Mouse (Mus musculus): ENCODE measurements around the gene AI854703. TPM values are rescaled to one million over a fixed set of nuclear protein-coding genes. Genes with fewer than 3 reads are reported as not detected.

Gene AI854703
- polyA plus RNA-seq, 1 experiment from 2014 or later: 7.1 TPM

DNA sequence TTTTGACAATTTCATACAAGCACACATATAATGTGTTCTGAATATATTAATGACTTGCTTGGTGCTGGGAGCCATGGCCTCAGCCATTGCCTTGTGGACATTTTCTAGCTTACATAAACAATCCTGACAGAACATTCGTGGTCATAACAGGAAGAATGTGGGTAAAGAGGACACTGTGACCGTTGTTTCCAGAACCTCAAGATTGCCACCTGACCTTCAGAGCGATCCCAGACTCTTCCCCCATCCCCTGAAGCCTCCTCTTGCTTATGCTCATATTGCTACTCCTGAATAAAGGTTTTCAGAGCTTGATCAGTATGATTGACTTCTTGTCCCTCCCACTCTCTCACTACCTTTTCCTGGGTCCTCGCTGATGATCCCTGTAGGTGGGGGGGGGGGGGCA lies 51.8 kb downstream of the AI854703 start:
- Histone ChIP-seq H3K27me3 (ENCODE audit: insufficient read depth, low read length) (no peaks in the 10 kb centered on the region), H3K9ac (ENCODE audit: low read depth, low read length) (no peak overlapping the region), H3K4me1 (replicated peaks; ENCODE audit: insufficient read depth, low read length) (0 out of 2 replicates have a peak, but pooled peaks cover 7% of the 10 kb centered on the region), H3K9me3 (replicated peaks; ENCODE audit: low read length) (no peaks in the 10 kb centered on the region), H3K4me2 (ENCODE audit: low read length) (no peak overlapping the region), H3K36me3 (ENCODE audit: insufficient read depth, low read length) (no peaks in the 10 kb centered on the region), H3K4me3 (replicated peaks; ENCODE audit: low read depth, low read length) (no peak overlapping the region), H3K27ac (no peak overlapping the region)
- DNase-seq (ENCODE audit: low spot score): no peak
- TF ChIP-seq CTCF (IDR thresholded peaks at IDR 0.05; ENCODE audit: low read depth): no peak
- WGBS: 72% methylated on average over 4 of the region's 4 CpGs
- no peak for ATAC-seq (replicated peaks; ENCODE audit: low FRiP score, low read depth)

DNA sequence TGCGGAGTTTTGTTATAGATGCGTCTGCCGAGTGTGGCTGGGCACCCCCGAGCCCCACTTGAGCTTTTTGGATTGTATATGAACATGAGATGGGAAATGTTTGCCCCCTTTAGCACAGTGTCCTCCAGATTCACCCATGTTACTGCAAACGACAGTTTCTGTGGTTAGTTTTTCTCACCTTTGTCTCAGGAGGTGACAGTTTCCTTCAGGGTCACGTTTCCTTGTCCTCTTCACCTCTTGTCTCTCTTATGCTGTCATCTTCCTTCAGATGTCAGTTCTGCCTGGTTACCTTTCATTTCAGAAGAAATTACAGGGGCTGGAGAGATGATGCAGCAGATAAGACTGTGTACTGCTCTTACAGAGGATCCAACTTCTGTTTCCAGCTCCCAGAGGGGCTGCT lies 53.1 kb downstream of the AI854703 start:
- Histone ChIP-seq H3K27ac (no peak overlapping the region), H3K9me3 (replicated peaks; ENCODE audit: low read length) (no peaks in the 10 kb centered on the region), H3K4me3 (replicated peaks; ENCODE audit: low read depth, low read length) (no peak overlapping the region), H3K27me3 (ENCODE audit: insufficient read depth, low read length) (no peaks in the 10 kb centered on the region), H3K9ac (ENCODE audit: low read depth, low read length) (no peak overlapping the region), H3K36me3 (ENCODE audit: insufficient read depth, low read length) (no peaks in the 10 kb centered on the region), H3K4me1 (replicated peaks; ENCODE audit: insufficient read depth, low read length) (0 out of 2 replicates have a peak, but pooled peaks cover 7% of the 10 kb centered on the region), H3K4me2 (ENCODE audit: low read length) (no peak overlapping the region)
- no peak for TF ChIP-seq CTCF (IDR thresholded peaks at IDR 0.05; ENCODE audit: low read depth)
- ATAC-seq (replicated peaks; ENCODE audit: low FRiP score, low read depth): no peak
- DNase-seq (ENCODE audit: low spot score): no peak
- 76% methylated on average over 6 of the region's 6 CpGs for WGBS

DNA sequence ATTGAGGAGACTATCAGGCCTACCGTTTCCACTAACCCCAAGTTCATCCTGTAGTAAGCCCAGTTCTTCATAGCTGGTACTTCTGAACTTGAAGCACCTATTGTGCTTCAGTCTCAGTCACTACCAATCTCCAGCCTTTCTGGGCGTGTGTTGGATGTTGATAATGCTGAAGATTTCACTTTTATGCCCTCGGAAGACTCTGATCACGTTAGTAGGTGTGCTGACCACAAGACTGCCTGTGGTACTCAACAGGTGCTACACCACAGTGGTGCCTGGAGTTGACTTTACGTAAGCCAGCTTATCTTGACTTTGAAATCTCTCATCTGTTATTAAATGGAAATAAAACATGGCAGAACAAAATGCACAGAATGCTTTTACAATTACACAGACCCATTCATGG lies 53.9 kb downstream of the AI854703 start:
- Histone ChIP-seq H3K27ac (no peak overlapping the region), H3K4me1 (replicated peaks; ENCODE audit: insufficient read depth, low read length) (0 out of 2 replicates have a peak, but pooled peaks cover 7% of the 10 kb centered on the region), H3K36me3 (ENCODE audit: insufficient read depth, low read length) (no peaks in the 10 kb centered on the region), H3K4me2 (ENCODE audit: low read length) (no peak overlapping the region), H3K9me3 (replicated peaks; ENCODE audit: low read length) (no peaks in the 10 kb centered on the region), H3K9ac (ENCODE audit: low read depth, low read length) (no peak overlapping the region), H3K27me3 (ENCODE audit: insufficient read depth, low read length) (no peaks in the 10 kb centered on the region), H3K4me3 (replicated peaks; ENCODE audit: low read depth, low read length) (no peak overlapping the region)
- ATAC-seq (replicated peaks; ENCODE audit: low FRiP score, low read depth) (no peak), DNase-seq (ENCODE audit: low spot score) (no peak)
- WGBS: 85% methylated on average over 5 of the region's 5 CpGs
- TF ChIP-seq CTCF (IDR thresholded peaks at IDR 0.05; ENCODE audit: low read depth): no peak

DNA sequence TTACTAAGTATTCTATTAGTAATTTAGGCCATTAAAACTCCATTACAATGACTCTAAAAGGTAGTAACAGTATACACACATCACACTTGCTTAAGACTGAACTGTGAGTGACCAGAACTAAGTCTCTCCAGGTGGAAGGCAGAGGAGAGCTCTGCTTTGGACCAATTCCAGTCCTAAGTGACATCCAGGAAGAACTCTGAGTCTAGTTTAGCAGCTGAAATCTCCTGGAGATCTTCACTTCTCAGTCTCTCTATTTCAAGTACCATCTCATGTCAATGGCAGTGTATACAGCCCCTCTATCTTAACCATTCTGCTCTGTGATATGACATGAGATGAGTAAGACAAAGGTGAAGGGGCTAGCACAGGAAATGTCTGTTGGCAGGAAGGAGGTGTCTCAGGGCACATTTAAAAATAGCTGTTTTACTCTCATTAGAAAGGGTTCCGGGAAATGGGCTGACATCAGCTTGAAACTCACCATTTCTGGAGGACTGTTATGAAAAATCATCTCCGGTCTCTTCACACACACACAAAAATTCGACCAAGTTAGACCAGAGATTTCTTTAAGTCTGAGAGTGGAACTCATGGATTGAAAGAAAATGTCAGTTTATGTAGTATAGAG lies 55.0 kb downstream of the AI854703 start:
- ATAC-seq (replicated peaks; ENCODE audit: low FRiP score, low read depth): no peak
- H3K4me1 ChIP-seq (replicated peaks; ENCODE audit: insufficient read depth, low read length): no peaks in the 10 kb centered on the region
- no peak overlapping the region for H3K4me3 ChIP-seq (replicated peaks; ENCODE audit: low read depth, low read length)
- no peak overlapping the region for H3K4me2 ChIP-seq (ENCODE audit: low read length)
- H3K9ac ChIP-seq (ENCODE audit: low read depth, low read length): no peak overlapping the region
- no peaks in the 10 kb centered on the region for H3K36me3 ChIP-seq (ENCODE audit: insufficient read depth, low read length)
- peak; percentile 47 for DNase-seq (ENCODE audit: low spot score)
- WGBS: 67% methylated on average over 3 of the region's 3 CpGs
- TF ChIP-seq CTCF (IDR thresholded peaks at IDR 0.05; ENCODE audit: low read depth): no peak
- H3K9me3 ChIP-seq (replicated peaks; ENCODE audit: low read length): no peaks in the 10 kb centered on the region
- H3K27ac ChIP-seq: no peak overlapping the region
- H3K27me3 ChIP-seq (ENCODE audit: insufficient read depth, low read length): no peaks in the 10 kb centered on the region

DNA sequence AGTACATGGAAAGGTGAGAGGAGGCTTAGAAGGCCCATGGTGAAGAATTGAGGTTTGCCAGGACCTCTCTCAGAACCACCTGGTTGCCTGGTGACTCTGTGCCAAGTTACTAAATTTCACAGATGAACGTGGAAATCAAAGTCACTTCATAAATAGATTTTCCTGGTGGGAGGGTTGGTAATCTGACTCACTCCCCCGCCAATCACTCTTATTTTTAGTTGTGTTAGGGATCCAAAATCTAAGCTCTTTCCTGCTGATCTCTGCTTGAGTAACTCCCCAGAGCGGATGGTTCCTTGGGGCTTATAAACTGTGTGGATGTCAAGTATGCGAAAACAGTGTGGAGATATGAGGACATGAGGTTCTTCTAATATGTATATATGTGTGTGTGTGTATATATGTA lies 55.7 kb downstream of the AI854703 start:
- H3K27ac ChIP-seq: no peak overlapping the region
- DNase-seq (ENCODE audit: low spot score) (no peak), ATAC-seq (replicated peaks; ENCODE audit: low FRiP score, low read depth) (no peak)
- no peak for TF ChIP-seq CTCF (IDR thresholded peaks at IDR 0.05; ENCODE audit: low read depth)
- H3K36me3 ChIP-seq (ENCODE audit: insufficient read depth, low read length): no peaks in the 10 kb centered on the region
- H3K9ac ChIP-seq (ENCODE audit: low read depth, low read length): no peak overlapping the region
- 64% methylated on average over 4 of the region's 4 CpGs for WGBS
- H3K4me3 ChIP-seq (replicated peaks; ENCODE audit: low read depth, low read length): no peak overlapping the region
- no peaks in the 10 kb centered on the region for H3K4me1 ChIP-seq (replicated peaks; ENCODE audit: insufficient read depth, low read length)
- H3K9me3 ChIP-seq (replicated peaks; ENCODE audit: low read length): no peaks in the 10 kb centered on the region
- no peak overlapping the region for H3K4me2 ChIP-seq (ENCODE audit: low read length)
- H3K27me3 ChIP-seq (ENCODE audit: insufficient read depth, low read length): no peaks in the 10 kb centered on the region

Other genes with a start within 250 kb of the AI854703 start
- 15.7 and 16.0 TPM in 2 replicates for gene Krba1, start 231.2 kb upstream of the AI854703 start, polyA plus RNA-seq (2015; fragmentation: Nextera tagmentation; extraction: Ambion mirVana)
- gene Zfp467, start 180.9 kb upstream of the AI854703 start, polyA plus RNA-seq (2015; fragmentation: Nextera tagmentation; extraction: Ambion mirVana): 27.9 and 33.4 TPM in 2 replicates
- 0.46 and 0.64 TPM in 2 replicates for gene Sspo, start 178.5 kb upstream of the AI854703 start, polyA plus RNA-seq (2015; fragmentation: Nextera tagmentation; extraction: Ambion mirVana)
- 31.1 and 34.6 TPM in 2 replicates for gene Atp6v0e2, start 89.1 kb upstream of the AI854703 start, polyA plus RNA-seq (2015; fragmentation: Nextera tagmentation; extraction: Ambion mirVana)
- gene Lrrc61, start 72.0 kb upstream of the AI854703 start, polyA plus RNA-seq (2015; fragmentation: Nextera tagmentation; extraction: Ambion mirVana): 11.5 and 11.9 TPM in 2 replicates
- 66.8 and 80.3 TPM in 2 replicates for gene Rarres2, start 54.0 kb upstream of the AI854703 start, polyA plus RNA-seq (2015; fragmentation: Nextera tagmentation; extraction: Ambion mirVana)
- 0.38 TPM in 1 of 2 replicates, not detected in the other for gene Gm45021, start 37.2 kb upstream of the AI854703 start, polyA plus RNA-seq (2015; fragmentation: Nextera tagmentation; extraction: Ambion mirVana)
- 37.4 and 43.5 TPM in 2 replicates for gene Repin1, start 32.9 kb upstream of the AI854703 start, polyA plus RNA-seq (2015; fragmentation: Nextera tagmentation; extraction: Ambion mirVana)
- not detected in 2 replicates for gene Gm44965, start 32.8 kb upstream of the AI854703 start, polyA plus RNA-seq (2015; fragmentation: Nextera tagmentation; extraction: Ambion mirVana)
- gene Zfp775, start 24.7 kb upstream of the AI854703 start, polyA plus RNA-seq (2015; fragmentation: Nextera tagmentation; extraction: Ambion mirVana): 6.4 and 7.7 TPM in 2 replicates
- 4.2 and 4.5 TPM in 2 replicates for gene Gimap8, start 20.5 kb downstream of the AI854703 start, polyA plus RNA-seq (2015; fragmentation: Nextera tagmentation; extraction: Ambion mirVana)
- gene Gimap9, start 49.4 kb downstream of the AI854703 start, polyA plus RNA-seq (2015; fragmentation: Nextera tagmentation; extraction: Ambion mirVana): 13.7 and 15.2 TPM in 2 replicates
- 71.3 and 75.4 TPM in 2 replicates for gene Gimap4, start 57.8 kb downstream of the AI854703 start, polyA plus RNA-seq (2015; fragmentation: Nextera tagmentation; extraction: Ambion mirVana)
- 60.1 and 60.6 TPM in 2 replicates for gene Gimap6, start 81.5 kb downstream of the AI854703 start, polyA plus RNA-seq (2015; fragmentation: Nextera tagmentation; extraction: Ambion mirVana)
- 2.7 and 3.2 TPM in 2 replicates for gene Gm28053, start 91.8 kb downstream of the AI854703 start, polyA plus RNA-seq (2015; fragmentation: Nextera tagmentation; extraction: Ambion mirVana)
- 0.10 and 0.14 TPM in 2 replicates for gene Gimap7, start 91.9 kb downstream of the AI854703 start, polyA plus RNA-seq (2015; fragmentation: Nextera tagmentation; extraction: Ambion mirVana)
- gene Gimap1, start 112.3 kb downstream of the AI854703 start, polyA plus RNA-seq (2015; fragmentation: Nextera tagmentation; extraction: Ambion mirVana): 26.8 and 29.7 TPM in 2 replicates
- 26.4 and 32.2 TPM in 2 replicates for gene Gimap5, start 119.4 kb downstream of the AI854703 start, polyA plus RNA-seq (2015; fragmentation: Nextera tagmentation; extraction: Ambion mirVana)
- 0.13 and 0.17 TPM in 2 replicates for gene Gimap3, start 144.1 kb downstream of the AI854703 start, polyA plus RNA-seq (2015; fragmentation: Nextera tagmentation; extraction: Ambion mirVana)
- gene Tmem176a, start 214.2 kb downstream of the AI854703 start, polyA plus RNA-seq (2015; fragmentation: Nextera tagmentation; extraction: Ambion mirVana): 315 and 333 TPM in 2 replicates
- 669 and 685 TPM in 2 replicates for gene Tmem176b, start 214.7 kb downstream of the AI854703 start, polyA plus RNA-seq (2015; fragmentation: Nextera tagmentation; extraction: Ambion mirVana)
- 9.9 and 11.0 TPM in 2 replicates for gene Aoc1, start 246.1 kb downstream of the AI854703 start, polyA plus RNA-seq (2015; fragmentation: Nextera tagmentation; extraction: Ambion mirVana)